Mouse (Mus musculus) heart, embryonic 16.5 days (tissue): Measurements from ENCODE around the gene Htr3b. TPM values are rescaled to one million over a fixed set of nuclear protein-coding genes. Genes with fewer than 3 reads are reported as not detected.

Experiments
- ATAC-seq: fragments of 200-750 bp; cut with Nextera tagmentation; replicated peaks from 2 replicates; pipeline ENCODE4 v1.8.0; 2017; ENCODE audit warnings: moderate number of reproducible peaks; ENCODE audit not compliant: insufficient read depth, low FRiP score; ENCODE audit errors: extremely low read depth
- H3K27ac ChIP-seq: fragments of 300-500 bp; sonication (generic); 2 replicates; pipeline ENCODE4 v1.5.1; 2014; ENCODE audit warnings: mild to moderate bottlenecking, low read length, control low read depth, moderate library complexity
- H3K27me3 ChIP-seq: fragments of 300-500 bp; sonication (generic); 2 replicates; pipeline ENCODE4 v1.6.1; 2014; ENCODE audit warnings: low read length, mixed read lengths; ENCODE audit not compliant: control insufficient read depth, insufficient read depth
- H3K36me3 ChIP-seq: fragments of 300-500 bp; sonication (generic); 2 replicates; pipeline ENCODE4 v1.6.1; 2014; ENCODE audit not compliant: control insufficient read depth, insufficient read depth
- H3K4me1 ChIP-seq: fragments of 300-500 bp; sonication (generic); 2 replicates; pipeline ENCODE4 v1.6.1; 2014; ENCODE audit warnings: low read length, mixed read lengths; ENCODE audit not compliant: control insufficient read depth, insufficient read depth
- H3K4me2 ChIP-seq: fragments of 300-500 bp; sonication (generic); 2 replicates; pipeline ENCODE4 v1.6.1; 2014; ENCODE audit warnings: low read depth, mild to moderate bottlenecking, control low read depth, low read length
- H3K4me3 ChIP-seq: fragments of 300-500 bp; sonication (generic); 2 replicates; pipeline ENCODE4 v1.5.1; 2014; ENCODE audit warnings: mild to moderate bottlenecking, control low read depth, low read length
- H3K9ac ChIP-seq: fragments of 300-500 bp; sonication (generic); 2 replicates; pipeline ENCODE4 v1.6.1; 2014; ENCODE audit warnings: low read length, control low read depth
- H3K9me3 ChIP-seq: fragments of 300-500 bp; sonication (generic); replicated peaks from 2 replicates; pipeline ENCODE4 v1.6.1; 2016; ENCODE audit warnings: low read length; ENCODE audit not compliant: control insufficient read depth
- WGBS: fragments of 180-500 bp; shearing (Covaris S2); extraction: QIAGEN DNeasy Blood & Tissue Kit; methylation state at CpG from one replicate; pipeline ENCODE4 v1.1.7; 2014; 5-methylcytosine and 5-hydroxymethylcytosine counted together
- polyA plus RNA-seq: library from polyadenylated mRNA; unstranded; fragments of >200 nt; fragmentation: Nextera tagmentation; extraction: Ambion mirVana; gene quantifications from 2 replicates; pipeline ENCODE4 v1.2.1, GENCODE M21; 2015

Gene Htr3b
- polyA plus RNA-seq, 1 experiment from 2014 or later, result 0.08 TPM

DNA sequence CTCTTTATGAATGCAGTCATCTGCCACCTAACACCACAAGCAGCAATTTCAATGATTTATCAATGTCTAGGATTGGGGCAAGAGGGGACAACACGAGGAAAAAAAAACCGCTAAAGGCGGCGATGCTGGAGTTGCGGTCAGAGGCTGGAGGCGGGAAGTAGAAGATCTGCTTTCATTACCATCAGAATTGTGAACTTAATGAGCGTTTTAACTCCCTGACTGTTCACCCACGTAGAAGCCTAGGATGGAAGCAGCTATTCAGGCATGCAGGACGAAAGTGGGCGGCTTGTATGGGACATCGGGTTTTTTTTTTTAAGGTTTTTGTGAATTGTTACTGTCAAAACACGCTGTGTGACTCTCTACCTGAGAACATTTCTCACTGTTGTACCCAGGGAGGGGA lies 3.5 kb downstream of the Htr3b start:
- no peak overlapping the region for H3K4me2 ChIP-seq
- peaks cover 15% of the 10 kb centered on the region for H3K27me3 ChIP-seq
- H3K27ac ChIP-seq, result no peak overlapping the region

DNA sequence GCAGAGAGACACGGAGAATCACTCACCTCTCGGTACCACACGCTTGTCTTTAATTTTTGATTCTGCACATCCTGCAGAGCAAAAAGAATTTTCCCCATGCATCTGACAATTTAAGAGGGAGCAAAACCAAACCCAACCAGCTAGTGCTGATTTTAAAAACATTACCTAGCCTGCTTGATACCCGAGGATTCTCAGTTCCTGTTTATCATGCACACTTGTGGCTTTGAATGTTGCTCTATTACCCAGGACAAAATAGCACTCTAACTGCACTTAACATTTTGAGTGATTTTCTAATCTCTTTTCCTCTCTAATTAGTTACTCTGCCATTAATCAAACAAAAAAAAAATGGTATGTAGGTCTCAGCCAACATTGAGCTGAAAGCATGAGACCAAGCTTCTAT lies 17.2 kb downstream of the Htr3b start:
- Histone ChIP-seq H3K27ac (no peak overlapping the region), H3K4me2 (no peak overlapping the region), H3K4me1 (peaks cover 5% of the 10 kb centered on the region), H3K9ac (no peak overlapping the region), H3K9me3 (no peaks in the 10 kb centered on the region), H3K36me3 (no peaks in the 10 kb centered on the region), H3K4me3 (no peak overlapping the region), H3K27me3 (no peaks in the 10 kb centered on the region)
- 82% methylated on average over 4 of the region's 4 CpGs for WGBS
- ATAC-seq, result no peak

More for the DNA sequence above, 3.5 kb downstream of the Htr3b start:
- Histone ChIP-seq H3K4me1 (peaks cover 5% of the 10 kb centered on the region), H3K9me3 (no peaks in the 10 kb centered on the region), H3K36me3 (no peaks in the 10 kb centered on the region), H3K9ac (no peak overlapping the region), H3K4me3 (no peak overlapping the region)
- no peak for ATAC-seq
- WGBS, result 45% methylated on average over 12 of the region's 12 CpGs

DNA sequence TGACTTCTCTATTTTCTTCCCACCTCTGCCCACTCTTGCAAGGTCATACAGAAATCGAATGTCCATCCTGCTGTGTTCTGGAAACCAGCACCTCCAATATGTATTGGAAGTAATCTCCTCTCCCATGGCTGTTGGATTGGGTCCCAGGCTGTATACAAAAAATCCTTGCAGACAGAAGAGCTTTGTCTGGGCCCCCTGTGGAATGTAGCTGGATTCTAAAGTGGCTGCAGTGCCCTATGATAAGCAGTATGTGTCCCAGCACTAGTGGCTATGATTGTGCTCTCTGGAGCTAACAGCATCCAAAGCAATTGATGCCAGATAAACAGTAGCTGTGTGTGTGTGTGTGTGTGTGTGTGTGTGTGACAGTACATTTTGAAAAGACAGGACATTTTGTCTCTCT lies 22.4 kb downstream of the Htr3b start:
- no peak overlapping the region for H3K4me3 ChIP-seq
- H3K4me1 ChIP-seq, result peaks cover 12% of the 10 kb centered on the region
- peak overlapping the region; percentile 22 for H3K4me2 ChIP-seq
- H3K27ac ChIP-seq, result peak overlapping the region; percentile 77
- H3K9me3 ChIP-seq, result no peaks in the 10 kb centered on the region
- no peaks in the 10 kb centered on the region for H3K27me3 ChIP-seq
- no peaks in the 10 kb centered on the region for H3K36me3 ChIP-seq
- ATAC-seq, result peak; percentile 87
- 13% methylated on average over 1 of the region's 1 CpGs for WGBS
- no peak overlapping the region for H3K9ac ChIP-seq

DNA sequence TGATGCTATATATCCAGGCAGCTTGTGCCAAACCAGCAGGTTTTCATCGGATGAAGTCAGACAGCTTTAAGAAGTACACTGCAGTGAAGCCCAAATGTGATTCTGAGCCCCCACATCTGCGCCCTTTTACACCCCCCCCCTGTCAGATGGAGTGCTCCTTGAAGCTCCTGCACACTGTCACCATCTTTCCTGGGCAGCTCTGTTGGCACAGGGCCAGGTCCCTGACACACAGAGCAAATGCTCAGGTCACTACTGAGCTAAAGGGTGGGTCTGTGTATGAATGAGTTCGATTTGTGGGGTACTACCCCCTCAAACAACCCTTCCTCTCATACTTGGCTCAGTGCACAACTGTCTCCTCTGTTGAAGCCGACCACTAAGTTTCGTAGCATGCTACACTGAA lies 35.4 kb downstream of the Htr3b start:
- Histone ChIP-seq H3K4me1 (no peaks in the 10 kb centered on the region), H3K9ac (no peak overlapping the region), H3K4me2 (no peak overlapping the region), H3K27ac (no peak overlapping the region), H3K27me3 (peaks cover 10% of the 10 kb centered on the region), H3K4me3 (no peak overlapping the region), H3K36me3 (no peaks in the 10 kb centered on the region), H3K9me3 (no peaks in the 10 kb centered on the region)
- 54% methylated on average over 5 of the region's 5 CpGs for WGBS
- no peak for ATAC-seq

DNA sequence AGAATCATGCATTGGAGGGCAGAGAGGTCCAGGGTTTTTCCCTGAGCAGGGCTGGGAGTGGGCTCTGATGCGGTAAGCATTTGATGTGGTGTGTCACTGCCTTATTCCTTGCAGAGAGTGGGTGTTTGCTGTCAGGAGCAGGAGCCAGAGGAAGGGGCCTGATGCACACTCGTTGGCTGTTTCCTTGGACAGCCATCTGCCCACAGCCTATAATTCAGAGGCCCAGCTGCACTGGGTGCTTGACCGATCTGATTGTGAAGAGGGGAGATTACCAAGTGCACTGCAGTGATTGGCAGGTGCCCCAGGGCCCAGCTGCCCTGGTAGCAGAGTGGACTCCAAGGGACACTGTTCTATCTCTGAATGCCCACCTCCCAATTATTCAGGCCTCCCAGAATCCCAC lies 36.0 kb downstream of the Htr3b start:
- peaks cover 10% of the 10 kb centered on the region for H3K27me3 ChIP-seq
- no peaks in the 10 kb centered on the region for H3K4me1 ChIP-seq

DNA sequence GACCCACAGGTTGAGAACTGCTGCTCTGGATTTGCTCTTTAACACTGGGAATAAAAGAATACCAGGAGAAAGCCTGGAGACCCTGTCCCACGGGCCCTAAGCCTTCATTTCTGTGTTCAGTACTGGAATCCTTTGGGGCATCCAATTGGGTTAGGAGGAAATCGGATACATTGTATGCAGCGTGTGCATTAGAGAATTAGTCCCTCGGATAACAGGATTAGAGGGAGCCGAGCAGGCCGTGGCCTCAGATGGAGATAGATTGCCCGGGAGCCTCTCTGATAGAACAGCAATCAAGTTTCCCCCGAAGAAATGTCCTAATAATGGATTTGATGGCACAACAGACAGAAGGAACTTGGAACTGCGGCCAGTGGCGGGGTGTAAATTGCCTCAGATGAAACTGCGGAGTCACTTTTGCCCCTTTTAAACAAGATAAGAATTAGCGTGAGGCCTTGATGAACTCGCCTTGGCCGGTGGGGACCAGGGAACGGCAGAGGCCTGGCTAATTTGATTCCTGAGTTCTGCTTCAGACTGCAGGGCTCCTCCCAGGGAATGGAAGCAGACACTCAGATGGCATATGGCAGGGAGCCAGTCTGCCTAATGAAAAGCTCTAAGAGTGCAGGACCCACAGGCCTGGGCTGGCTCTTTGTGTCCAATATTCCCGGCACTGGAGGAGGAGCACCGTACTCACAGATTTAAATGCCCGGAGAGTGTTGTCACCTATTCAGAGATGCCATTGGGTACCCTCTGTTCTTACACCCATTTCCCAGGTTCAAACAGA lies 48.6 kb downstream of the Htr3b start:
- Histone ChIP-seq H3K4me1 (0 out of 2 replicates have a peak, but pooled peaks cover 2% of the 10 kb centered on the region), H3K36me3 (no peaks in the 10 kb centered on the region), H3K9ac (no peak overlapping the region), H3K9me3 (no peaks in the 10 kb centered on the region), H3K27ac (no peak overlapping the region), H3K4me3 (no peak overlapping the region), H3K4me2 (no peak overlapping the region), H3K27me3 (no peaks in the 10 kb centered on the region; the same call in 1 of the 2 replicates)
- no peak for ATAC-seq
- WGBS, result 62% methylated on average over 18 of the region's 18 CpGs

More for the DNA sequence above, 36.0 kb downstream of the Htr3b start:
- WGBS, result 50% methylated on average over 3 of the region's 3 CpGs
- Histone ChIP-seq H3K27ac (no peak overlapping the region), H3K9me3 (no peaks in the 10 kb centered on the region), H3K9ac (no peak overlapping the region), H3K4me2 (no peak overlapping the region), H3K36me3 (no peaks in the 10 kb centered on the region), H3K4me3 (no peak overlapping the region)
- ATAC-seq, result no peak

DNA sequence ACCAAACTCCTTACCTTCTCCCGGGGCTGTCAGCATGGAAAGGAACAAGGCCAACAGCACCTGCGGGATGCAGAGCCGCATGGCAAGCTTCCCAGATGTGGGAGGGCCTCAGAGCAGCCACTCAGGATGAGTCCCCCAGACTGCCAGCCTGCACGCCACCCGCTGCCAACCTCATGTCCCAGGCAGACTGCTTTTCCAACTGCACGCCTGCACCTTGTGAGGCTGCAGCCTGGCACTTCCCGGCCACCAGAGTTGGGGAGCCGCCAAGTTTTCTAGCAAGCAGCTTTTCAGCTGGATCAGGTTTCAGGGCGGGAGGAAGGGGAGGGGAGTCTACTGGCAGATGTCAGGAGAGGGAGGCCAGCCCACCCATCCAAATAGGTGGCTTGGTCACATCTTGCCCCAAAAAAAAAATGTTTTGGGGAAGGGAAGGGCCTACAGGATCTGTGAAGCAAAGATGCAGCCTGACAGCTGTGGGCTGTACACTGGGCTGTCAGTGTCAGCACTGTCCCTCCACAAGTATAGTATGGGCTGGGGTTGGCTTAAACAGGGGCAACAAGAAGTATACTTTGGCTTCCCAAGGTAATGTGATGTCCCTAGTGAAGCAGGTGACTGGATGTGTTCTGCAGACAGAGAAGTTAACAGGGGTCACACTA lies 53.8 kb downstream of the Htr3b start, which contains the start of gene Htr3a:
TSS of gene Htr3a (minus strand) at position 215 of the 653 bp plus-strand sequence.
- H3K9ac ChIP-seq, result no peak within 1 kb of the TSS
- no peaks in the 10 kb centered on the region for H3K36me3 ChIP-seq
- H3K27ac ChIP-seq, result peak within 1 kb of the TSS; percentile 40; the same call in 1 of the 2 replicates
- peaks cover 7% of the 10 kb centered on the region; the same call in 1 of the 2 replicates for H3K27me3 ChIP-seq
- H3K4me2 ChIP-seq, result 0 out of 2 replicates have a peak within 1 kb of the TSS, but pooled peaks have one; percentile 2
- no peaks in the 10 kb centered on the region for H3K9me3 ChIP-seq
- no peak within 1 kb of the TSS for H3K4me3 ChIP-seq
- peak; percentile 89 for ATAC-seq
- 1% methylated on average over 9 of the region's 9 CpGs for WGBS
- H3K4me1 ChIP-seq, result peaks cover 8% of the 10 kb centered on the region

DNA sequence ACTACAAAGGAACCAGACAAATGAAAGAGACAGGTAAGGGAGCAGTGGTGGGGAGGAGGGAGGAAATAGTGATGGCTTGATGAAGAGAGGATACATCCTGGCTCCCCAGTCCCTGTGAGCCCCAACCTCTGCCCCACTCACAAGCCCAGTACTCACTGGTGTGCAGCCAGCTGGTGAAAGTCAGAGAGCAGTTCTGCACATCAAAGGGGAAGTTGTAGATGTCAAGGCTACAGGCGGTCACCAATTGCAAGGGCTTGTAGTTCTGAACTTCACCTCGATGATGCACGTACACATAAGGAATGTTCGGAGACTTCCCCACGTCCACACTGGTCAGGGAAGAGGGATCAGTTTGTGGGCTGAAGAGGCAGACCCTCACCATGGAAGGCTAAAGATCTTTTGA lies 60.4 kb downstream of the Htr3b start:
- Histone ChIP-seq H3K27ac (no peak overlapping the region), H3K4me2 (no peak overlapping the region), H3K9ac (no peak overlapping the region), H3K27me3 (peaks cover 4% of the 10 kb centered on the region; the same call in 1 of the 2 replicates), H3K4me3 (no peak overlapping the region), H3K4me1 (no peaks in the 10 kb centered on the region), H3K9me3 (no peaks in the 10 kb centered on the region), H3K36me3 (no peaks in the 10 kb centered on the region)
- WGBS, result 75% methylated on average over 5 of the region's 5 CpGs
- no peak for ATAC-seq

DNA sequence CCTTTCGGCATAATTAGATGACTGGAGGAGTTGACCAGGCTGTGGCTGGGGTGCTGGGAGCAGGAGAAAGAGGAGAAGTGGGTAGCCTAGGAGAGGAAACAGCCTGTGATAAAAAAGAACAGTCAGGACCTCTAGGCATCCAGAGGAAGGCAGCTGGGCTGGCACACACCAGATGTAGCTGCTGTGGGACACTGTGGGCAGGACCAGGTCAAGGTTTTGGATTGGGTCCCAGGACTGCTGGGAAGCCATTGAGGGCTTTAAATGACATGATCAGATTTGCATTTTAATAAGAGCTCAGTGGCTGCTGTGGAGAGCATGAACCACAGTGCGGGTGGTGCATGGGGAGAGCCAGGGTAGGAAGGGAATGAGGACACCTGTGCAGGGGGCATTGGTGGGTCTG lies 61.0 kb downstream of the Htr3b start:
- Histone ChIP-seq H3K4me2 (no peak overlapping the region), H3K27me3 (no peaks in the 10 kb centered on the region; the same call in 1 of the 2 replicates), H3K4me1 (no peaks in the 10 kb centered on the region), H3K36me3 (no peaks in the 10 kb centered on the region), H3K9ac (no peak overlapping the region), H3K4me3 (no peak overlapping the region), H3K27ac (no peak overlapping the region), H3K9me3 (no peaks in the 10 kb centered on the region)
- 64% methylated on average over 2 of the region's 2 CpGs for WGBS
- no peak for ATAC-seq
